Mouse (Mus musculus) cerebellum, adult (tissue): ENCODE measurements around the gene C2cd4d.

Experiments used
- ATAC-seq: cut with Nextera tagmentation; 2 replicates; pipeline ENCODE4 v1.9.2; 2017; ENCODE audit warnings: mild to moderate bottlenecking, moderate library complexity, mixed read lengths; ENCODE audit not compliant: insufficient number of reproducible peaks, low FRiP score, low TSS enrichment

The C2cd4d gene

GRCm38 (mm10) chr3:94362138-94362537 is at the start of gene C2cd4d:
C2cd4d (plus strand) TSS chr3:94362438.
- no peak for ATAC-seq

- no peak for ATAC-seq
These were observed 33.6 kb upstream of the C2cd4d start for GRCm38 (mm10) chr3:94328681-94329080.

- ATAC-seq = peak; percentile 52; the same call in 1 of the 2 replicates
These were observed 27.8 kb upstream of the C2cd4d start for GRCm38 (mm10) chr3:94334442-94334841.

GRCm38 (mm10) chr3:94338522-94338921 is 23.7 kb upstream of the C2cd4d start:
- no peak for ATAC-seq

- ATAC-seq = no peak
These were observed 20.2 kb upstream of the C2cd4d start, which contains the start of gene Them5 for GRCm38 (mm10) chr3:94341959-94342422. Them5 (plus strand) TSS chr3:94342099.

GRCm38 (mm10) chr3:94342552-94342951 is 19.7 kb upstream of the C2cd4d start:
- no peak for ATAC-seq

GRCm38 (mm10) chr3:94344182-94344581 is 18.1 kb upstream of the C2cd4d start:
- ATAC-seq = no peak

GRCm38 (mm10) chr3:94344897-94345296 is 17.3 kb upstream of the C2cd4d start:
- no peak for ATAC-seq

GRCm38 (mm10) chr3:94348146-94348545 is 14.1 kb upstream of the C2cd4d start:
- no peak for ATAC-seq

- no peak for ATAC-seq
These were observed 1.4 kb upstream of the C2cd4d start for GRCm38 (mm10) chr3:94360812-94361211.

GRCm38 (mm10) chr3:94363291-94364153 is 1.3 kb downstream of the C2cd4d start:
- ATAC-seq = peak; percentile 52

- 0 out of 2 replicates have a peak, but pooled peaks have one; percentile 8 for ATAC-seq
These were observed 1.9 kb downstream of the C2cd4d start for GRCm38 (mm10) chr3:94364154-94364526.

- peak; percentile 60 for ATAC-seq
These were observed 4.5 kb downstream of the C2cd4d start for GRCm38 (mm10) chr3:94366761-94367160.

- ATAC-seq = no peak
These were observed 5.3 kb downstream of the C2cd4d start for GRCm38 (mm10) chr3:94367511-94367910.

- ATAC-seq = no peak
These were observed 6.4 kb downstream of the C2cd4d start for GRCm38 (mm10) chr3:94368631-94369030.

- ATAC-seq = no peak
These were observed 7.5 kb downstream of the C2cd4d start for GRCm38 (mm10) chr3:94369709-94370108.

GRCm38 (mm10) chr3:94371637-94372036 is 9.4 kb downstream of the C2cd4d start:
- ATAC-seq = no peak

GRCm38 (mm10) chr3:94372038-94372437 is 9.8 kb downstream of the C2cd4d start:
- no peak for ATAC-seq

GRCm38 (mm10) chr3:94372641-94373040 is 10.4 kb downstream of the C2cd4d start, which contains the start of gene Rorc:
Rorc (plus strand) TSS chr3:94372794.
- peak; percentile 67 for ATAC-seq

GRCm38 (mm10) chr3:94373090-94373489 is 10.9 kb downstream of the C2cd4d start:
- ATAC-seq = peak; percentile 46

- ATAC-seq = 0 out of 2 replicates have a peak, but pooled peaks have one; percentile 18
These were observed 11.4 kb downstream of the C2cd4d start for GRCm38 (mm10) chr3:94373597-94374011.

GRCm38 (mm10) chr3:94374636-94375035 is 12.4 kb downstream of the C2cd4d start:
- no peak for ATAC-seq
